Mouse (Mus musculus) midbrain, postnatal 0 days (tissue): ENCODE measurements around the gene Magi3. TPM values are rescaled to one million over a fixed set of nuclear protein-coding genes. Genes with fewer than 3 reads are reported as not detected.

Experiments
- ATAC-seq: fragments of 200-750 bp; cut with Nextera tagmentation; 2 replicates; pipeline ENCODE4 v1.8.0; 2017; ENCODE audit warnings: moderate number of reproducible peaks, mild to moderate bottlenecking, moderate TSS enrichment, moderate library complexity; ENCODE audit not compliant: low FRiP score
- DNase-seq: peaks from one replicate; pipeline ENCODE4 v3.0.0-alpha.2; 2015; ENCODE audit warnings: low spot score
- H3K27ac ChIP-seq: fragments of 300-500 bp; sonication (generic); 2 replicates; pipeline ENCODE4 v1.5.1; 2014; ENCODE audit warnings: low read depth, mild to moderate bottlenecking, low read length, mixed read lengths
- H3K27me3 ChIP-seq: fragments of 300-500 bp; sonication (generic); 2 replicates; pipeline ENCODE4 v1.6.1; 2014; ENCODE audit warnings: low read length, control low read depth, mixed read lengths; ENCODE audit not compliant: insufficient read depth
- H3K36me3 ChIP-seq: fragments of 300-500 bp; sonication (generic); 2 replicates; pipeline ENCODE4 v1.6.1; 2014; ENCODE audit warnings: low read length, control low read depth, mixed read lengths; ENCODE audit not compliant: insufficient read depth
- H3K4me1 ChIP-seq: fragments of 300-500 bp; sonication (generic); 2 replicates; pipeline ENCODE4 v1.6.1; 2014; ENCODE audit warnings: mild to moderate bottlenecking, control low read depth, antibody characterized with exemption, low read length, mixed read lengths; ENCODE audit not compliant: insufficient read depth
- H3K4me2 ChIP-seq: fragments of 300-500 bp; sonication (generic); 2 replicates; pipeline ENCODE4 v1.6.1; 2014; ENCODE audit warnings: low read depth, mild to moderate bottlenecking, low read length, mixed read lengths; ENCODE audit not compliant: poor library complexity, severe bottlenecking
- H3K4me3 ChIP-seq: fragments of 300-500 bp; sonication (generic); 2 replicates; pipeline ENCODE4 v1.5.1; 2014; ENCODE audit warnings: low read depth, mild to moderate bottlenecking, low read length, moderate library complexity
- H3K9ac ChIP-seq: fragments of 300-500 bp; sonication (generic); replicated peaks from 2 replicates; pipeline ENCODE4 v1.6.1; 2014; ENCODE audit warnings: mild to moderate bottlenecking, low read length, moderate library complexity, mixed read lengths; ENCODE audit not compliant: poor library complexity, severe bottlenecking
- H3K9me3 ChIP-seq: fragments of 300-500 bp; sonication (generic); 2 replicates; pipeline ENCODE4 v1.6.1; 2016; ENCODE audit warnings: low read length, control low read depth
- CTCF ChIP-seq: IDR thresholded peaks from 2 replicates; pipeline ENCODE4 v1.5.1; 2016; ENCODE audit warnings: antibody characterized with exemption, mild to moderate bottlenecking
- WGBS: fragments of 180-500 bp; shearing (Covaris S2); extraction: QIAGEN DNeasy Blood & Tissue Kit; methylation state at CpG from one replicate; pipeline ENCODE4 v1.1.7; 2014; 5-methylcytosine and 5-hydroxymethylcytosine counted together
- polyA plus RNA-seq: library from polyadenylated mRNA; unstranded; fragments of >200 nt; fragmentation: Nextera tagmentation; extraction: Ambion mirVana; gene quantifications from 2 replicates; pipeline ENCODE4 v1.2.1, GENCODE M21; 2015
- total RNA-seq: library from RNA; depleted of rRNA; stranded (reverse); fragments of >200 nt; gene quantifications from 2 replicates; pipeline ENCODE4 v1.2.3, GENCODE M21; 2014

Gene Magi3
- total and polyA plus RNA-seq, 2 experiments from 2014 or later = 3.1 to 17.0 TPM

DNA sequence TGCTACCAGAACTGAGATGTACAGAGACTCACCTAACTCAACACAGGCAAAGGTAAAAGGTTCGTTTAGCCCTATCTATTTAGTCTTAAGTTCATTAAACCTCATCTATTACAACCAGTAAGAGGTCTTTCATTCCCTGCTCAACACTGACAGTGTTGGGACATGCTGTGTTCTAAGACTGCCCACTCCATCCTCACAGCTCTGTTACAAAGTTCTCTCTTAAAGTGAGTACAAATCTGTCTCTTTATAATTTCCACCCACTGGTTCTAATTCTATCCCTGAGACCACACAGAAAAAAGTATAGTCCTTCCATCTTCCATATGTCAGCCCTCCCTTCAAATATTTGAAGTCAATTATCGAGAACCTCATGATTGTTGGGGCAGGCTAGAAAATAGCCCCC, 36.5 kb downstream of the Magi3 start:
- no peaks in the 10 kb centered on the region for H3K27me3 ChIP-seq
- no peaks in the 10 kb centered on the region for H3K9me3 ChIP-seq
- no peak overlapping the region for H3K27ac ChIP-seq
- H3K4me2 ChIP-seq = no peak overlapping the region
- H3K9ac ChIP-seq = no peak overlapping the region
- no peak for DNase-seq
- TF ChIP-seq CTCF = no peak
- H3K36me3 ChIP-seq = no peaks in the 10 kb centered on the region; the same call in 1 of the 2 replicates
- H3K4me1 ChIP-seq = no peaks in the 10 kb centered on the region
- ATAC-seq = no peak
- 84% methylated on average over 2 of the region's 2 CpGs for WGBS
- H3K4me3 ChIP-seq = no peak overlapping the region

GRCm38 (mm10) chr3:104182711-104183110, 37.5 kb downstream of the Magi3 start:
- TF ChIP-seq CTCF = no peak
- DNase-seq = no peak
- Histone ChIP-seq H3K27ac (no peak overlapping the region), H3K27me3 (no peaks in the 10 kb centered on the region), H3K4me2 (no peak overlapping the region), H3K9ac (no peak overlapping the region), H3K36me3 (no peaks in the 10 kb centered on the region; the same call in 1 of the 2 replicates), H3K9me3 (no peaks in the 10 kb centered on the region), H3K4me1 (no peaks in the 10 kb centered on the region), H3K4me3 (no peak overlapping the region)
- ATAC-seq = no peak

DNA sequence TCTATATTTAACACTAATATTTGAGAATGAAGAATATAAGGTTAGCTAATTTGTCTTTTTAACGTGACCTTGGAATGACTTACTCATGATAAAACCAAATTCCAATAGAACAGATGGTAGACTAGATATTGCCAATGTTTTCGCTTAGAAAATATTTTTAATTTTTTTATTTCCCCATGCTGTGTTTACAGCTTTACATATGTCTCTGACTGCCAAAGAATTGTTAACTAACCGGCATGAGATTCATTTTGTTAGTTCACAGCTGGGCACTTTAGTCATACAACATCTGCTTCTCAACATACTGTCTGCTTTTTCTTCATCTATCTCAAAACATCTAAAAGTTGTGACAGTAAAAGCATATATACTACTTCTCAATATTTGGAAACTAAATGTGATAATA, 58.8 kb downstream of the Magi3 start:
- no peaks in the 10 kb centered on the region for H3K36me3 ChIP-seq
- TF ChIP-seq CTCF = no peak
- no peak overlapping the region for H3K27ac ChIP-seq
- H3K9me3 ChIP-seq = no peaks in the 10 kb centered on the region
- no peaks in the 10 kb centered on the region for H3K4me1 ChIP-seq
- DNase-seq (no peak), ATAC-seq (no peak)
- H3K4me2 ChIP-seq = no peak overlapping the region
- H3K27me3 ChIP-seq = no peaks in the 10 kb centered on the region
- H3K4me3 ChIP-seq = no peak overlapping the region
- 87% methylated on average over 3 of the region's 3 CpGs for WGBS
- no peak overlapping the region for H3K9ac ChIP-seq

DNA sequence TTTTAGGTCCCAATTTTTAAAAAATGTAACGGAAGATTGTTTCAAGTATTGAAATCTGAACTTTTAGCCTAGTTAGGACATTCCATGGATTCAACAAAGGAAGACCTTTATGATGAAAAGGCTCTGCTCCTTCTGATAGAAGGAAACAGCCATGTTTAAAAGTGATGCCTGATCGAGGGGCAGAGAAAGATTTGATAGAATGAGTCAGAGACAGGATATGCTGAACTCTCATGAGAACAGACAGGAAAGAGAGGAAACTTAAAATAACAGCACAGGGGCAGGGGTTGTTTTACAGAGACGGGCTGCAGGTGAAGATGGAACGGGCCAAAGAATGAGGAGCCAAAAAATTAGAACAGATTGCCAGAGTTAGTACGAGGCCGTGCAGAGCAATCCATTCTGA, 59.6 kb downstream of the Magi3 start:
- 93% methylated on average over 6 of the region's 6 CpGs for whole genome bisulfite sequencing
- no peak for TF ChIP-seq CTCF
- Histone ChIP-seq H3K36me3 (no peaks in the 10 kb centered on the region), H3K9me3 (no peaks in the 10 kb centered on the region), H3K27me3 (no peaks in the 10 kb centered on the region), H3K27ac (no peak overlapping the region), H3K4me3 (no peak overlapping the region), H3K4me2 (no peak overlapping the region), H3K4me1 (no peaks in the 10 kb centered on the region), H3K9ac (no peak overlapping the region)
- ATAC-seq (no peak), DNase-seq (no peak)

GRCm38 (mm10) chr3:104150146-104150545, 70.0 kb downstream of the Magi3 start:
- Histone ChIP-seq H3K27me3 (no peaks in the 10 kb centered on the region), H3K27ac (no peak overlapping the region), H3K36me3 (no peaks in the 10 kb centered on the region), H3K9me3 (no peaks in the 10 kb centered on the region), H3K4me3 (no peak overlapping the region), H3K9ac (no peak overlapping the region), H3K4me1 (no peaks in the 10 kb centered on the region), H3K4me2 (no peak overlapping the region)
- no peak for TF ChIP-seq CTCF
- 68% methylated on average over 2 of the region's 2 CpGs for WGBS
- DNase-seq (no peak), ATAC-seq (no peak)

- H3K36me3 ChIP-seq = no peaks in the 10 kb centered on the region
- DNase-seq = no peak
- no peak overlapping the region for H3K9ac ChIP-seq
- no peak overlapping the region for H3K4me2 ChIP-seq
- H3K4me1 ChIP-seq = no peaks in the 10 kb centered on the region
- H3K9me3 ChIP-seq = no peaks in the 10 kb centered on the region
- H3K27me3 ChIP-seq = no peaks in the 10 kb centered on the region
- ATAC-seq = no peak
- WGBS = 48% methylated on average over 4 of the region's 4 CpGs
- H3K27ac ChIP-seq = no peak overlapping the region
- TF ChIP-seq CTCF = no peak
- H3K4me3 ChIP-seq = no peak overlapping the region
Measured at GRCm38 (mm10) chr3:104142376-104142775, 77.8 kb downstream of the Magi3 start.
